Mouse (Mus musculus) intestine, postnatal 0 days (tissue): ENCODE measurements around the gene Fmo4. TPM values are rescaled to one million over a fixed set of nuclear protein-coding genes. Genes with fewer than 3 reads are reported as not detected.

Experiments used
- ATAC-seq: fragments of 200-750 bp; cut with Nextera tagmentation; 2 replicates; pipeline ENCODE4 v1.8.0; 2017; ENCODE audit warnings: mild to moderate bottlenecking, moderate TSS enrichment, moderate library complexity
- H3K27ac ChIP-seq: fragments of 300-500 bp; sonication (generic); 2 replicates; pipeline ENCODE4 v1.5.1; 2014; ENCODE audit warnings: mild to moderate bottlenecking, low read depth, low read length, moderate library complexity
- H3K27me3 ChIP-seq: fragments of 300-500 bp; sonication (generic); replicated peaks from 2 replicates; pipeline ENCODE4 v1.6.1; 2014; ENCODE audit warnings: low read length, mixed read lengths; ENCODE audit not compliant: control insufficient read depth, insufficient read depth
- H3K36me3 ChIP-seq: fragments of 300-500 bp; sonication (generic); 2 replicates; pipeline ENCODE4 v1.6.1; 2014; ENCODE audit warnings: mild to moderate bottlenecking, moderate library complexity; ENCODE audit not compliant: control insufficient read depth, insufficient read depth
- H3K4me1 ChIP-seq: fragments of 300-500 bp; sonication (generic); replicated peaks from 2 replicates; pipeline ENCODE4 v1.6.1; 2014; ENCODE audit warnings: antibody characterized with exemption, low read length, mixed read lengths; ENCODE audit not compliant: control insufficient read depth, insufficient read depth
- H3K4me2 ChIP-seq: fragments of 300-500 bp; sonication (generic); replicated peaks from 2 replicates; pipeline ENCODE4 v1.6.1; 2014; ENCODE audit warnings: low read depth, mild to moderate bottlenecking, moderate library complexity
- H3K4me3 ChIP-seq: fragments of 300-500 bp; sonication (generic); 2 replicates; pipeline ENCODE4 v1.5.1; 2014; ENCODE audit warnings: low read depth, low read length
- H3K9ac ChIP-seq: fragments of 300-500 bp; sonication (generic); 2 replicates; pipeline ENCODE4 v1.6.1; 2014; ENCODE audit warnings: mild to moderate bottlenecking, low read depth, low read length
- H3K9me3 ChIP-seq: fragments of 300-500 bp; sonication (generic); 2 replicates; pipeline ENCODE4 v1.6.1; 2016; ENCODE audit warnings: mixed run types; ENCODE audit not compliant: control insufficient read depth
- CTCF ChIP-seq: sonication (generic); IDR thresholded peaks from 2 replicates; pipeline ENCODE4 v1.5.1; 2016; ENCODE audit warnings: low read depth, mild to moderate bottlenecking, control low read depth, antibody characterized with exemption, moderate library complexity
- WGBS: fragments of 180-500 bp; shearing (Covaris S2); extraction: QIAGEN DNeasy Blood & Tissue Kit; methylation state at CpG from one replicate; pipeline ENCODE4 v1.1.7; 2014; 5-methylcytosine and 5-hydroxymethylcytosine counted together
- polyA plus RNA-seq: library from polyadenylated mRNA; unstranded; fragments of >200 nt; fragmentation: Nextera tagmentation; extraction: Ambion mirVana; gene quantifications from 2 replicates; pipeline ENCODE4 v1.2.1, GENCODE M21; 2015

The Fmo4 gene
- polyA plus RNA-seq = 12.2 and 13.7 TPM in 2 replicates

GRCm38 (mm10) chr1:162813836-162814156, at the start of gene Fmo4:
Gene Fmo4, minus strand, starts transcription at chr1:162813972.
- Histone ChIP-seq H3K27ac (peak within 1 kb of the TSS; percentile 88), H3K36me3 (no peaks in the 10 kb centered on the region), H3K4me1 (peaks cover 19% of the 10 kb centered on the region; the same call in 1 of the 2 replicates), H3K4me3 (peak within 1 kb of the TSS; percentile 20; the same call in 1 of the 2 replicates), H3K27me3 (no peaks in the 10 kb centered on the region), H3K9me3 (no peaks in the 10 kb centered on the region), H3K4me2 (peak within 1 kb of the TSS; percentile 52), H3K9ac (no peak within 1 kb of the TSS)
- WGBS = 22% methylated on average over 8 of the region's 8 CpGs
- peak; percentile 58 for ATAC-seq
- peak; percentile 71 for TF ChIP-seq CTCF

- WGBS = 68% methylated on average over 1 of the region's 1 CpGs
- no peak overlapping the region for H3K9ac ChIP-seq
- H3K4me2 ChIP-seq = no peak overlapping the region
- no peak overlapping the region for H3K27ac ChIP-seq
- no peak overlapping the region for H3K4me3 ChIP-seq
- no peaks in the 10 kb centered on the region for H3K27me3 ChIP-seq
- ATAC-seq = no peak
- H3K36me3 ChIP-seq = no peaks in the 10 kb centered on the region
- no peak for TF ChIP-seq CTCF
- peaks cover 3% of the 10 kb centered on the region; the same call in 1 of the 2 replicates for H3K4me1 ChIP-seq
- no peaks in the 10 kb centered on the region for H3K9me3 ChIP-seq
Measured at GRCm38 (mm10) chr1:162862328-162862727, 48.6 kb upstream of the Fmo4 start.

GRCm38 (mm10) chr1:162859996-162860605, 46.3 kb upstream of the Fmo4 start:
- Histone ChIP-seq H3K27ac (peak overlapping the region; percentile 5; the same call in 1 of the 2 replicates), H3K9ac (no peak overlapping the region), H3K27me3 (no peaks in the 10 kb centered on the region), H3K4me1 (peaks cover 2% of the 10 kb centered on the region; the same call in 1 of the 2 replicates), H3K9me3 (no peaks in the 10 kb centered on the region), H3K36me3 (no peaks in the 10 kb centered on the region), H3K4me2 (no peak overlapping the region), H3K4me3 (no peak overlapping the region)
- ATAC-seq = peak; percentile 69
- TF ChIP-seq CTCF = no peak
- 46% methylated on average over 9 of the region's 9 CpGs for whole genome bisulfite sequencing

DNA sequence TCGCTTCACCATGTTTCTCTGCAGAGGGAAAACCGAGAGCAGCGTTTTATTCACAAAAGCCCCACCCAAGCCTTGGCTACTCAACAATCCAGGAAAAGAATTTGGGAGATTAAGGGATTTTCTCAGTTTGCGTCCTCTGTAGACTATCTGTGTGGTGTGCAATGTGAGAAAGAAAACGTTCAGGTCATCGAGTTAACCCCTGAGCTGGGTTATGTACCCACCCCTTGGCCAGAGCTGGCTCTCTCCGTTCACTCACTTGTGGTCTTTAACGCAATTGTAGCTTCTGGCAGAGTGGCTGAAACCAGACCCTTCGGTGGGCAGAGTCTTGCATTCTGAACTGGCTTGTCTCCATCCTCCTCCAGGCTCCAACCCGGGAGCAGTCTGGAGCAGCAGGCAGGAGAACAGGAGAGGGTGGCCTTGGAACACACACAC, 45.8 kb upstream of the Fmo4 start:
- 41% methylated on average over 10 of the region's 10 CpGs for WGBS
- H3K27ac ChIP-seq = no peak overlapping the region
- H3K4me3 ChIP-seq = no peak overlapping the region
- H3K4me1 ChIP-seq = no peaks in the 10 kb centered on the region
- peak; percentile 35 for ATAC-seq
- no peak overlapping the region for H3K4me2 ChIP-seq
- no peak for TF ChIP-seq CTCF
- no peaks in the 10 kb centered on the region for H3K9me3 ChIP-seq
- H3K9ac ChIP-seq = no peak overlapping the region
- H3K36me3 ChIP-seq = no peaks in the 10 kb centered on the region
- H3K27me3 ChIP-seq = no peaks in the 10 kb centered on the region

DNA sequence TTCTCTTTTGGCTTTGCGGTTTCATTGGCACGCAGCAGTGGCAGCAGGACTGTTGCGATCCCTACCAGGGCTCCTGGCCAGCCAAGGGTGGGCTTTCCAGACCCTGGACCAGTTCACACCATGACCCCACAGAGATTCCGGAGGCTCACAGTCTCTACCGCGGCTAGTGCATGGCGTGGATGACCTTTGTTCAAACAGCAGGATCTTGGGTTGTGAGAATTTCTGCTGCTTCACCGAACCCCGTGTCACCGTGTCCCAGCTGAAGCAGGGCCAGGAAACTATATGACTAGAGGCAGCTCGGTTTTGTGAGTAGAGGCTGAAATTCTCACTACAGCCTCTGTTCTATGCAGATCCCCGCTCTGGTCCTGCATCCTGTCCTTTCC, 45.0 kb upstream of the Fmo4 start:
- ATAC-seq = no peak
- Histone ChIP-seq H3K9ac (no peak overlapping the region), H3K4me2 (peak overlapping the region; percentile 40; the same call in 1 of the 2 replicates), H3K9me3 (no peaks in the 10 kb centered on the region), H3K27me3 (no peaks in the 10 kb centered on the region), H3K4me3 (no peak overlapping the region), H3K36me3 (no peaks in the 10 kb centered on the region), H3K27ac (no peak overlapping the region), H3K4me1 (no peaks in the 10 kb centered on the region; the same call in 1 of the 2 replicates)
- TF ChIP-seq CTCF = no peak
- 53% methylated on average over 12 of the region's 12 CpGs for WGBS

- Histone ChIP-seq H3K4me1 (no peaks in the 10 kb centered on the region; the same call in 1 of the 2 replicates), H3K27me3 (no peaks in the 10 kb centered on the region), H3K36me3 (no peaks in the 10 kb centered on the region), H3K4me3 (no peak overlapping the region), H3K9ac (no peak overlapping the region), H3K9me3 (no peaks in the 10 kb centered on the region), H3K27ac (no peak overlapping the region), H3K4me2 (peak overlapping the region; percentile 40; the same call in 1 of the 2 replicates)
- no peak for TF ChIP-seq CTCF
- WGBS = 63% methylated on average over 17 of the region's 18 CpGs
- no peak for ATAC-seq
Measured at GRCm38 (mm10) chr1:162857766-162858747, 44.3 kb upstream of the Fmo4 start.
